Mouse (Mus musculus): ENCODE measurements around the gene Ddc. TPM values are rescaled to one million over a fixed set of nuclear protein-coding genes. Genes with fewer than 3 reads are reported as not detected.

Ddc gene
- total RNA-seq, 2 experiments from 2014 or later = 0.61 to 0.81 TPM

- no peak for DNase-seq
- H3K27ac ChIP-seq = no peak overlapping the region
- intact Hi-C loops (cut with DNase I) = no loop called here
- no peak overlapping the region for H3K4me3 ChIP-seq
- TF ChIP-seq CTCF (IDR thresholded peaks at IDR 0.05) = no peak
Observed at GRCm38 (mm10) chr11:11865128-11865527, 32.8 kb downstream of the Ddc start.

GRCm38 (mm10) chr11:11864446-11865101 lies 33.4 kb downstream of the Ddc start:
- no peak for TF ChIP-seq CTCF (IDR thresholded peaks at IDR 0.05)
- Histone ChIP-seq H3K4me3 (no peak overlapping the region), H3K27ac (0 out of 2 replicates have a peak overlapping the region, but pooled peaks have one; percentile 1)
- intact Hi-C loops (cut with DNase I) = no loop called here
- no peak for DNase-seq

- TF ChIP-seq CTCF (IDR thresholded peaks at IDR 0.05) = no peak
- no peak for DNase-seq
- Histone ChIP-seq H3K27ac (peak overlapping the region; percentile 4), H3K4me3 (no peak overlapping the region)
- intact Hi-C loops (cut with DNase I) = no loop called here
Observed at GRCm38 (mm10) chr11:11862502-11862901, 35.4 kb downstream of the Ddc start.

GRCm38 (mm10) chr11:11856959-11857358 lies 41.0 kb downstream of the Ddc start:
- Histone ChIP-seq H3K4me3 (no peak overlapping the region), H3K27ac (peak overlapping the region; percentile 91)
- no peak for TF ChIP-seq CTCF (IDR thresholded peaks at IDR 0.05)
- intact Hi-C loops (cut with DNase I) = loop anchor here (2.0 kb wide), 1 partner anchor 36 kb away; no protein-coding TSS in a partner anchor
- DNase-seq = peak; percentile 55

GRCm38 (mm10) chr11:11855685-11856131 lies 42.2 kb downstream of the Ddc start:
- TF ChIP-seq CTCF (IDR thresholded peaks at IDR 0.05) = no peak
- Histone ChIP-seq H3K27ac (peak overlapping the region; percentile 91), H3K4me3 (peak overlapping the region; percentile 23; the same call in 1 of the 2 replicates)
- intact Hi-C loops (cut with DNase I) = loop anchor here (2.0 kb wide), 1 partner anchor 37 kb away; no protein-coding TSS in a partner anchor
- DNase-seq = peak; percentile 87

- peak; percentile 51 for DNase-seq
- Histone ChIP-seq H3K27ac (peak overlapping the region; percentile 91), H3K4me3 (peak overlapping the region; percentile 23; the same call in 1 of the 2 replicates)
- intact Hi-C loops (cut with DNase I) = no loop called here
- TF ChIP-seq CTCF (IDR thresholded peaks at IDR 0.05) = no peak
Observed at GRCm38 (mm10) chr11:11855061-11855672, 42.8 kb downstream of the Ddc start.

- peak overlapping the region; percentile 91 for H3K27ac ChIP-seq
- H3K4me3 ChIP-seq = no peak overlapping the region
- TF ChIP-seq CTCF (IDR thresholded peaks at IDR 0.05) = no peak
- intact Hi-C loops (cut with DNase I) = no loop called here
- DNase-seq = no peak
Observed at GRCm38 (mm10) chr11:11853731-11854461, 44.0 kb downstream of the Ddc start.

- TF ChIP-seq CTCF (IDR thresholded peaks at IDR 0.05) = no peak
- H3K4me3 ChIP-seq = no peak overlapping the region
- peak overlapping the region; percentile 91 for H3K27ac ChIP-seq
- intact Hi-C loops (cut with DNase I) = no loop called here
- DNase-seq = no peak
Observed at GRCm38 (mm10) chr11:11851957-11852505, 45.9 kb downstream of the Ddc start.

GRCm38 (mm10) chr11:11850476-11851267 lies 47.3 kb downstream of the Ddc start:
- TF ChIP-seq CTCF (IDR thresholded peaks at IDR 0.05) = no peak
- intact Hi-C loops (cut with DNase I) = no loop called here

GRCm38 (mm10) chr11:11849513-11850311 lies 48.2 kb downstream of the Ddc start:
- Histone ChIP-seq H3K27ac (peak overlapping the region; percentile 91), H3K4me3 (no peak overlapping the region)
- DNase-seq = no peak
- intact Hi-C loops (cut with DNase I) = no loop called here
- no peak for TF ChIP-seq CTCF (IDR thresholded peaks at IDR 0.05)

More at GRCm38 (mm10) chr11:11850476-11851267, 47.3 kb downstream of the Ddc start:
- peak overlapping the region; percentile 91 for H3K27ac ChIP-seq
- H3K4me3 ChIP-seq = no peak overlapping the region
- DNase-seq = peak; percentile 72

GRCm38 (mm10) chr11:11848467-11848866 lies 49.5 kb downstream of the Ddc start:
- no peak overlapping the region for H3K4me3 ChIP-seq
- no peak for TF ChIP-seq CTCF (IDR thresholded peaks at IDR 0.05)
- no peak for DNase-seq
- intact Hi-C loops (cut with DNase I) = no loop called here
- peak overlapping the region; percentile 56 for H3K27ac ChIP-seq

Measured in gastrocnemius, adult 2 months (tissue).